Comparison of ENCODE assay signal across 22 mouse cellular contexts in genomic region chr13:109544646-109545045, GRCm38 (mm10).
DNase-seq lines count a peak whose midpoint lies in the region; TF ChIP-seq lines count a peak whose summit lies in the region.
"Had no signal": no experiment of that assay in that cellular context is flagged by ENCODE, and none has a peak within 500 bp of the region (broad histone marks: within the 10 kb centered on the region; RNA-seq: fewer than 3 reads in every experiment).

No protein-coding gene starts in this region.

- DNase-seq in gastrocnemius, adult 2 months: no peak
- no peak for DNase-seq in gastrocnemius, adult 18-20 months (ENCODE audit: low spot score)
- DNase-seq in left cerebral cortex, postnatal 4 days: peak; percentile 27
- no peak for DNase-seq in left cerebral cortex, adult 18-20 months (ENCODE audit: low spot score in 2 of 2)
- DNase-seq in urinary bladder, postnatal 10 days (ENCODE audit: low spot score): no peak
- DNase-seq: cerebellum, postnatal 36 days; embryo, embryonic 11 days; kidney, adult 9 months; kidney, postnatal 25 days; liver; lung, postnatal 36 days; midbrain, embryonic 14.5 days; thymus, adult 2 months; thymus, postnatal 4 days had no signal

- H3K36me3 ChIP-seq in C2C12 (ENCODE audit: control insufficient read depth, insufficient read depth) (no peaks in the 10 kb centered on the region), myocyte (ENCODE audit: control insufficient read depth, insufficient read depth) (no peaks in the 10 kb centered on the region)
- H3K36me3 ChIP-seq: limb, embryonic 10.5 days; liver, embryonic 15.5 days; lung, embryonic 15.5 days; neural tube, embryonic 13.5 days had no signal

- TF ChIP-seq POLR2A in myocyte (IDR thresholded peaks at IDR 0.05; ENCODE audit: insufficient read length, low read depth): no peak

- H3K79me2 ChIP-seq in C2C12 (ENCODE audit: control insufficient read depth, insufficient read depth): no peaks in the 10 kb centered on the region
- no peaks in the 10 kb centered on the region for H3K79me2 ChIP-seq in myocyte (ENCODE audit: control insufficient read depth, insufficient read depth)

- no peak for TF ChIP-seq CTCF in gastrocnemius, adult 2 months (IDR thresholded peaks at IDR 0.05)
- TF ChIP-seq CTCF in C2C12 (IDR thresholded peaks at IDR 0.05; ENCODE audit: control insufficient read depth, insufficient read depth, insufficient read length): no peak

- peak overlapping the region; percentile 83 for H3K4me2 ChIP-seq in myocyte (ENCODE audit: low read depth)
- H3K4me2 ChIP-seq: liver, embryonic 15.5 days; lung, embryonic 15.5 days; neural tube, embryonic 13.5 days had no signal

- H3K79me3 ChIP-seq in C2C12 (ENCODE audit: low read depth): no peaks in the 10 kb centered on the region

- intact Hi-C loops in gastrocnemius, adult 2 months (cut with DNase I): loop anchor here (10.0 kb wide), 1 partner anchor 100 kb away; no protein-coding TSS in a partner anchor
- intact Hi-C loops in left cerebral cortex, postnatal 4 days (cut with DNase I): loop anchor here (5.0 kb wide), 2 partner anchors 202 to 312 kb away; no protein-coding TSS in a partner anchor

- H3ac ChIP-seq in C2C12 (ENCODE audit: control insufficient read depth, insufficient read length, low read depth) (no peak overlapping the region), myocyte (ENCODE audit: control insufficient read depth, insufficient read length) (no peak overlapping the region)

- H3K4me3 ChIP-seq in gastrocnemius, adult 2 months: no peak overlapping the region
- H3K4me3 ChIP-seq in C2C12 (ENCODE audit: insufficient read depth, poor library complexity, severe bottlenecking) (no peak overlapping the region), myocyte (no peak overlapping the region)
- H3K4me3 ChIP-seq: limb, embryonic 10.5 days; liver, embryonic 15.5 days; lung, embryonic 15.5 days; megakaryocyte, embryonic 14.5 days; neural tube, embryonic 13.5 days had no signal

- no peaks in the 10 kb centered on the region for H3K27me3 ChIP-seq in C2C12 (ENCODE audit: control insufficient read depth, insufficient read depth, insufficient read length)
- no peaks in the 10 kb centered on the region for H3K27me3 ChIP-seq in myocyte (ENCODE audit: control insufficient read depth, insufficient read depth, insufficient read length)
- H3K27me3 ChIP-seq: liver, embryonic 15.5 days; lung, embryonic 15.5 days; megakaryocyte, embryonic 14.5 days; neural tube, embryonic 13.5 days had no signal

- H3K27ac ChIP-seq in gastrocnemius, adult 2 months: peak overlapping the region; percentile 1; the same call in 1 of the 2 replicates
- H3K27ac ChIP-seq: limb, embryonic 10.5 days; liver, embryonic 15.5 days; lung, embryonic 15.5 days; neural tube, embryonic 13.5 days; stomach, postnatal 0 days had no signal

TF ChIP-seq in C2C12, 6 proteins besides CTCF, POLR2A, EP300 and RAD21:
- TF ChIP-seq CEBPB (IDR thresholded peaks at IDR 0.05; ENCODE audit: low read depth) (no peak), MAX (IDR thresholded peaks at IDR 0.05) (no peak), MYOD1 (IDR thresholded peaks at IDR 0.05; ENCODE audit: control insufficient read depth, insufficient read length, low read depth) (peak; percentile 93), USF1 (IDR thresholded peaks at IDR 0.05; ENCODE audit: low read depth) (no peak), FOSL1 (IDR thresholded peaks at IDR 0.05; ENCODE audit: insufficient read depth, low read length, poor library complexity, severe bottlenecking) (no peak)

TF ChIP-seq in myocyte, 11 proteins besides CTCF, POLR2A, EP300 and RAD21:
- TF ChIP-seq CEBPB (IDR thresholded peaks at IDR 0.05; ENCODE audit: insufficient read depth, poor library complexity, severe bottlenecking) (no peak), SRF (IDR thresholded peaks at IDR 0.05; ENCODE audit: control insufficient read depth, insufficient read length, low read depth) (no peak), USF1 (IDR thresholded peaks at IDR 0.05; ENCODE audit: low read depth) (no peak), MYOG (IDR thresholded peaks at IDR 0.05; ENCODE audit: control insufficient read depth in 1 of 3, insufficient read depth in 1 of 3, insufficient read length in 2 of 3, low read depth in 2 of 3) (peak; percentile 49 to 94 (median 71)), TCF3 (IDR thresholded peaks at IDR 0.05; ENCODE audit: insufficient read length, low read depth) (peak; percentile 60), REST (IDR thresholded peaks at IDR 0.05; ENCODE audit: insufficient read depth, insufficient read length) (no peak), E2F4 (IDR thresholded peaks at IDR 0.05; ENCODE audit: insufficient read depth) (no peak), MYOD1 (IDR thresholded peaks at IDR 0.05; ENCODE audit: control insufficient read depth in 1 of 3, insufficient read length in 2 of 3, low read depth in 2 of 3) (peak; percentile 69 to 95 (median 93)), MAX (IDR thresholded peaks at IDR 0.05; ENCODE audit: low read depth) (no peak), TCF12 (IDR thresholded peaks at IDR 0.05; ENCODE audit: insufficient read depth, poor library complexity, severe bottlenecking) (peak; percentile 14), POLR2AphosphoS2 (IDR thresholded peaks at IDR 0.05; ENCODE audit: insufficient read length, low read depth) (no peak)
